9 mouse cellular contexts compared by ENCODE assay signal in genomic region chr19:55807194-55808053, GRCm38 (mm10).
A peak's percentile ranks its signal among the peaks of the same experiment; 100 is the strongest.
DNase-seq lines count a peak whose midpoint lies in the region; ATAC-seq and TF ChIP-seq lines count a peak whose summit lies in the region.
"Had no signal": no experiment of that assay in that cellular context is flagged by ENCODE, and none has a peak within 500 bp of the region (broad histone marks: within the 10 kb centered on the region; RNA-seq: fewer than 3 reads in every experiment).

No protein-coding gene starts in this region.

- WGBS in heart, embryonic 13.5 days: 46% methylated on average over 20 of the region's 20 CpGs
- 15% methylated on average over 20 of the region's 20 CpGs for WGBS in embryonic facial prominence, embryonic 13.5 days
- 17% methylated on average over 20 of the region's 20 CpGs for WGBS in midbrain, embryonic 12.5 days

- H3K4me1 ChIP-seq in heart, embryonic 13.5 days: peaks cover 25% of the 10 kb centered on the region
- H3K4me1 ChIP-seq in E14TG2a.4 (replicated peaks; ENCODE audit: low read depth, low read length): peaks cover 17% of the 10 kb centered on the region
- H3K4me1 ChIP-seq in embryonic facial prominence, embryonic 13.5 days: peaks cover 49% of the 10 kb centered on the region
- peaks cover 20% of the 10 kb centered on the region for H3K4me1 ChIP-seq in midbrain, embryonic 12.5 days

- H3K27me3 ChIP-seq in heart, embryonic 13.5 days (replicated peaks): no peaks in the 10 kb centered on the region
- no peaks in the 10 kb centered on the region for H3K27me3 ChIP-seq in E14TG2a.4 (ENCODE audit: insufficient read depth, low read length)
- no peaks in the 10 kb centered on the region for H3K27me3 ChIP-seq in embryonic facial prominence, embryonic 13.5 days
- H3K27me3 ChIP-seq in midbrain, embryonic 12.5 days: no peaks in the 10 kb centered on the region

- H3K27ac ChIP-seq in heart, embryonic 13.5 days (replicated peaks): peak overlapping the region; percentile 43; the same call in 1 of the 2 replicates
- peak overlapping the region; percentile 73 for H3K27ac ChIP-seq in embryonic facial prominence, embryonic 13.5 days
- H3K27ac ChIP-seq in midbrain, embryonic 12.5 days (replicated peaks): peak overlapping the region; percentile 40

- H3K4me2 ChIP-seq in heart, embryonic 13.5 days: peak overlapping the region; percentile 24; the same call in 1 of the 2 replicates
- H3K4me2 ChIP-seq in embryonic facial prominence, embryonic 13.5 days: peak overlapping the region; percentile 39
- no peak overlapping the region; the same call in 1 of the 2 replicates for H3K4me2 ChIP-seq in midbrain, embryonic 12.5 days (replicated peaks)

- intact Hi-C loops in heart, postnatal 25 days (cut with DNase I): loop anchor here (5.0 kb wide), 1 partner anchor 65 kb away; the partner anchor contains the start of gene Tcf7l2

- H3K36me3 ChIP-seq in heart, embryonic 13.5 days: 0 out of 2 replicates have a peak, but pooled peaks cover 3% of the 10 kb centered on the region
- no peaks in the 10 kb centered on the region for H3K36me3 ChIP-seq in E14TG2a.4 (ENCODE audit: insufficient read depth, low read length)
- H3K36me3 ChIP-seq in embryonic facial prominence, embryonic 13.5 days: peaks cover 6% of the 10 kb centered on the region
- no peaks in the 10 kb centered on the region for H3K36me3 ChIP-seq in midbrain, embryonic 12.5 days

- H3K9ac ChIP-seq in heart, embryonic 13.5 days: peak overlapping the region; percentile 57
- peak overlapping the region; percentile 53; the same call in 1 of the 2 replicates for H3K9ac ChIP-seq in embryonic facial prominence, embryonic 13.5 days
- no peak overlapping the region for H3K9ac ChIP-seq in midbrain, embryonic 12.5 days (replicated peaks)

- H3K4me3 ChIP-seq in heart, embryonic 13.5 days: no peak overlapping the region
- H3K4me3 ChIP-seq in E14TG2a.4 (replicated peaks; ENCODE audit: low read length): peak overlapping the region; percentile 58
- no peak overlapping the region for H3K4me3 ChIP-seq in embryonic facial prominence, embryonic 13.5 days
- no peak overlapping the region for H3K4me3 ChIP-seq in midbrain, embryonic 12.5 days

- DNase-seq in heart, postnatal 25 days (ENCODE audit: low spot score): no peak
- no peak for DNase-seq in layer of hippocampus, adult 8-10 months (ENCODE audit: low spot score in 2 of 2)
- no peak for DNase-seq in urinary bladder, postnatal 25 days (ENCODE audit: low spot score)
- DNase-seq: layer of hippocampus, adult 9-11 months had no signal

- no peak for ATAC-seq in heart, embryonic 13.5 days (ENCODE audit: extremely low read depth, insufficient number of reproducible peaks, low FRiP score, low TSS enrichment)
- ATAC-seq in embryonic facial prominence, embryonic 13.5 days (ENCODE audit: insufficient number of reproducible peaks, insufficient read depth, low FRiP score, low TSS enrichment, low read depth): no peak
- no peak; the same call in 1 of the 2 replicates for ATAC-seq in midbrain, embryonic 12.5 days (ENCODE audit: low FRiP score, low read depth)
- ATAC-seq in megakaryocyte-erythroid progenitor cell, adult 5-6 weeks (replicated peaks; ENCODE audit: low FRiP score, low TSS enrichment, poor library complexity, severe bottlenecking): no peak

- no peak for TF ChIP-seq CTCF in E14TG2a.4 (conservative IDR thresholded peaks at IDR 0.05; ENCODE audit: low read length)

- no peaks in the 10 kb centered on the region for H3K9me3 ChIP-seq in heart, embryonic 13.5 days
- no peaks in the 10 kb centered on the region for H3K9me3 ChIP-seq in E14TG2a.4 (ENCODE audit: low read length)
- no peaks in the 10 kb centered on the region for H3K9me3 ChIP-seq in embryonic facial prominence, embryonic 13.5 days
- H3K9me3 ChIP-seq in midbrain, embryonic 12.5 days: no peaks in the 10 kb centered on the region
